Mouse (Mus musculus): Measurements from ENCODE around the gene Mms19.

Gene Mms19

DNA sequence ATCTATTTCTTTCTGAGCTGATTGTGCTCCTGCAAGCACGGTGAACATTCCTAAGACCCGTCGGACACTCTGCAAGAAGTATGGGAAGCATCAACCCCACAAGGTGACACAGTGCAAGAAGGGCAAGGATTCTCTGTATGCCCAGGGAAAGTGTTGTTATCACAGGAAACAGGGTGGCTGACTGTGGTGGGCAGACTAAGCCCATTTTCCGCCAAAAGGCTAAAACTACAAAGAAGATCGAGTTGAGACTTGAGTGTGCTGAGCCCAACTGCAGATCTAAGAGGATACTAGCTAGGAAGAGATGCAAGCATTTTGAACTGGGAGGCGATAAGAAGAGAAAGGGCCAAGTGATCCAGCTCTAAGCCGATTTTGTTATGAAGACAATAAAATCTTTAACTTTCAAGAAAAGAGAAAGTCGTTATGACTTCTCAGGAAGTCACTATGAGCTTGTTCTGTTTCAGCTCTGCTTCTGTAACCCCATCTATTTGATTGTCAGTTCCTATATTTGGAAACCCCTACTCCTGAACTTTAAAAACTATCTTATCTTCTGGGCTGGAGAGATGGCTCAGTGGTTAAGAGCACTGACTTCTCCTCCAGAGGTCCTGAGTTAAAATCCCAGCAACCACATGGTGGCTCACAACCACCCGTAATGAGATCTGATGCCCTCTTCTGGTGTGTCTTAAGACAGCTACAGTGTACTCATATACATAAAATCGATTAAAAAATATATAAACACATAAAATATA, 77.9 kb downstream of the Mms19 start:
- ChIA-PET POLR2A (interaction anchor here (0.7 to 2.5 kb wide), 6 partner anchors 8 to 29 kb away, joined by 3 to 8 read pairs (median 4); partner anchors contain the start of gene Pgam1 (in 1 of the 4)), CTCF (interaction anchor here (0.6 to 1.1 kb wide), 5 partner anchors 11 to 249 kb away, joined by 3 to 4 read pairs (median 3); no protein-coding TSS in a partner anchor)

DNA sequence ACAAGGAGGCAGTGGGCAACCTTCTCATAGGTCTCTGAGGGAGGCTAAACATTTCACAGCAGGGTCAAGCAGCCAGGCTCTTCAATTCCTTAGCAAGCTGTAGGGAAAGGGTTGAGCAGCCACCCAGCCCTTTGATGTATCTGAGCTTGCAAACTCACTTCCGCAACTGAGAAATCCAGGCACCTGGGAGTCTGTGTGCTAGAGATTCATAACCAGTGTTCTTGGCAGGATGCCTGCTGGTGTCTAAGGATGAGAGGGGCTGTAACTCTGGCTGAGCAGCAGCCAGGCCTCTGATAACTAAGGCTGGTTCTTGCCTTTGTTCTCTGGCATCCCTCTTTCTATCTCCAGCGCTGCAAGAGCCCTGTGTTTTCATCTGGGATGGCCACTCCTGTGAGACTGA, 79.3 kb downstream of the Mms19 start:
- ChIA-PET CTCF (interaction anchor here in 2 of 4 experiments (0.6 to 0.7 kb wide), 6 partner anchors 31 to 1705 kb away, joined by 3 to 4 read pairs (median 4); no protein-coding TSS in a partner anchor), POLR2A (interaction anchor here in 2 of 4 experiments (0.5 to 2.6 kb wide), 8 partner anchors 9 to 188 kb away, joined by 3 to 10 read pairs (median 3); partner anchors contain the start of genes Pgam1 (in 1 of the 2), Pi4k2a (in 1 of the 2) and Ubtd1 (in 1 of the 2))

DNA sequence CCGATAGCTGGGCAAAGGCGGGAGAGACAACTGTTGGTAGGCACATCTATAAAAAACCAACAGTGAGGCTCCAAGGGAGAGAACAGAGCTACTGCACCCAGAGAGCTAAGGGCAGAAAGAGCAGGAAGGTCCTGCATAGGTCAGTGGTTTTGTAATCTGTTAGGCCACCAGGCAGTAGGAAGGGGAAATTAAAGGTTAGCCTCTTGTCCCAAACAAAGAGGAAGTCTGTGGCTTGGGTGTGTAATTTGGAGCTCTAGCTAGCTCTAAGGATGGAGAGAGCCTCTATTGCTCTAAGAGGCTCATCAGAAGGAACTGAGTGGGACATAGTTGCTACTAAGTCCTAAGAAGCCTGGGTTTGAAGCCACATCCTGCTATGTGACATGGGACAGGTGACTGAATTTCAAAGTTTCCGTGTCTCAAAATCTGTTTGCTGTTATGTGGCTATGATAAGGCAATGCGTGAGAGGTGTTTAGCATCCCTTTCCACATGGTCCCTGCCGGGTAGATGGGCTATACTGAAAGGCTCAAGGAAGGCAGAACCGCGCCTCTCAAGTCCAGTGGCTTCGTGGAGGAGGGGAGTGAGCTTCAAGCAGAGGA, 80.4 kb downstream of the Mms19 start:
- ChIA-PET CTCF (interaction anchor here in 2 of 4 experiments (0.7 to 1.1 kb wide), 3 partner anchors 125 to 583 kb away, joined by 3 to 4 read pairs (median 3); no protein-coding TSS in a partner anchor), POLR2A (interaction anchor here in 3 of 4 experiments (0.5 to 2.6 kb wide), 11 partner anchors 9 to 252 kb away, joined by 3 to 8 read pairs (median 5); partner anchors contain the start of genes Exosc1 (in 1 of the 3), Pgam1 (in 1 of the 3), Ubtd1 (in 1 of the 3) and Zdhhc16 (in 1 of the 3))

DNA sequence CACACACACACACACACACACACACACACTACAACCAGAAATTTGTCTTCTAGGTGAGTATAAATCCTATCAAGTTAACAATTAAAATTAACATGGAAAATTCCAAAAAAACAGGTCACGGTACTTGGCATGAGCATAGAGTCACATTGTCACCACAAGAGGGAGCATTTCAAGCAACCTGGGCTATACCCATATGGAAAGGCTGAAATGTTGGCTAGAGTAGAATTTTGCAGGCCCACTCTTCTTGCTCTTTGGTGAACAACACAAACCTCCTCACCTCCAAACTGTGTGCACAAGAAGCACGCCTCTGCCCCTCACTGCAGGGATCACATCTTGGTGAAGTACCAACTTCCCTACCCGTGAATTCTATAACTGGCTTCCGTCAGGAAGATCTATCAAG, 82.1 kb downstream of the Mms19 start:
- POLR2A ChIA-PET = interaction anchor here in 2 of 4 experiments (1.1 to 2.0 kb wide), 4 partner anchors 12 to 34 kb away, joined by 3 to 5 read pairs (median 4); partner anchors contain the start of genes Exosc1 (in 1 of the 2) and Zdhhc16 (in 1 of the 2)
- CTCF ChIA-PET = interaction anchor here in 1 of 4 experiments (0.8 kb wide), 1 partner anchor 132 kb away, joined by 3 read pairs; no protein-coding TSS in a partner anchor

DNA sequence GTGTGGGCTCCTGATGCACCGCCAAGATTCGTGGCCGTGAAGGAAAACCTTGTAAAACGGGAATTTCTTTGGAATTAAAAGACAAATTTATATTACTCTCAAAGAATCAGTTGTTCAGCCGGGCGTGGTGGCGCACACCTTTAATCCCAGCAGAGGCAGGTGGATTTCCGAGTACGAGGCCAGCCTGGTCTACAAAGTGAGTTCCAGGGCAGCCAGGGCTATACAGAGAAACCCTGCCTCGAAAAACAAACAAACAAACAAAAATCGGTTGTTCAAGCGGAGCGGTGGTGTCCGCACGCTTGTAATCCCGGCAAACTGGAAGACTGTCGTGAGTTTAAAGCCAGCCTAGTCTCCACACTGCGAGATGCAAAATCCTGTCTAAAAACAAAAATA, 84.6 kb downstream of the Mms19 start:
- CTCF ChIA-PET = no interaction called here

DNA sequence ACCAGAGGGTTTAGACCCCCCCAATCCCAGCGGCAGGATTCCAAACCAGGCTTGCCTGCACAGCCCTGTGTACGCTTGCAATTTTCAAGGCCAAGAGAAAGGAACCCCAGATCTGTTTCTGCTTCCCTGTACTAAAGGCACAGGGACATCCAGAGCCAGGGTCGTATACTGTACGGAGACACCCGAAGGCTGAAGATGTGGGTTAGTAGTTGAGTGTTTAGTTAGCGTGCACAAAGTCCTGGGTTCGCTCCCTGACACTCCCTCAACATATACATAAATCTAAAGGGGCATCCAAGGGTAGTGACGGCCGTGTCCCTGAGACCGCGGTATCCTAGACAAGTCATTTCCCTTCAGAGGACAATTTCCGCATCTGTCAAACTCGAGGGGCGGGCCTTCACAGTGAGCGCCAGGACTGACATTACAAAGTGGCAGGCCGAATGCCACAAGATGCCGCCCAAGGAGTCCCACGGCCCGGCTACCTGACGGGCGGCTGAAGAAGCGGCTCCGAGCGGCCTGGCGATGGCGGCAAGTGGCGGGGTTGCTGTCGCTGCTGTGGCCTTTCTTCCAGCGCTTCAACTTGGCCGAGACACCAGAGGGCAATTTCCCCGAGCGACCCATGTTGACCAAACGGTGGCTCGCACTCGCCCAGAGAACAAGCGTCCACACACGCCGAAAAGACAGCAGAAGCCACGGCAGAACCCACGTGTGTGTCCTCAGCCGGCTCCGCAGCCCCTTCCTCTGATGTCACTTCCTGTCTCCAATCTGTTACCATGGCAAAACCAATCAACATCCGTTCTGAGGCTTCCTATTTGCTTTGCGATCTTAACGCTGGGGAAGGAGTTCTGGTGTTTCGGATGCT, 85.3 kb downstream of the Mms19 start, which contains the start of gene Rrp12:
Gene Rrp12, minus strand, starts transcription at position 714 of the 859 bp plus-strand sequence.
- ChIA-PET CTCF (no interaction called here), POLR2A (interaction anchor here in 3 of 4 experiments (0.5 to 1.5 kb wide), 4 partner anchors 8 to 16 kb away, joined by 3 to 5 read pairs (median 4); partner anchors contain the start of gene Pgam1 (in 1 of the 3))

More for the DNA sequence above, 84.6 kb downstream of the Mms19 start:
- POLR2A ChIA-PET = no interaction called here

DNA sequence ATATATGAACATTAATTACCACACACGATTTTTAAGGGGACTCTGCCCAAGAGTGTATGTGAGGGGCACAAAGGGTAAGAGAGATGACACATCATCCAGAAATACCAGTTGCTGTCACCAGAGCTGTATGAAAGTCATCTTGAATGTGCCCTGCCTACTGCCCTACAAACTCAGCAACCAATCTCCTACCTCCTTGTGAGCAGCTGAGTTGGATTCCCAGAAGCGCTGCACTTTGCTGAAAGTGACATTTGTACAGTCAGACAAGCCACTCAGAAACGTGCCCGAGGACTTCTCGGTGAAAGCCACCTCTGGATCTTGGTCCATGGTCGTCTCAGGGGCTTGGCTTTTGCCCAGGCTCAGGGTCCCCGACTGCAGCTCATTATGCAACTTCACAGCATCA, 86.0 kb downstream of the Mms19 start:
- ChIA-PET POLR2A (interaction anchor here in 2 of 4 experiments (0.6 to 1.5 kb wide), 3 partner anchors 9 to 17 kb away, joined by 3 to 5 read pairs (median 4); partner anchors contain the start of gene Pgam1 (in 1 of the 2)), CTCF (interaction anchor here in 1 of 4 experiments (1.6 kb wide), 1 partner anchor 11 kb away, joined by 4 read pairs; no protein-coding TSS in a partner anchor)

Measured in embryonic stem cell, embryonic (primary cell).